Mouse (Mus musculus) cerebellum, postnatal 14 days (tissue): ENCODE measurements around the gene Tas2r116.

Source experiments
- DNase-seq, 2 experiments: peaks; one replicate each; pipeline ENCODE4 v3.0.0; 2021; ENCODE audit warnings: mixed read lengths in 2 of 2

The Tas2r116 gene

DNA sequence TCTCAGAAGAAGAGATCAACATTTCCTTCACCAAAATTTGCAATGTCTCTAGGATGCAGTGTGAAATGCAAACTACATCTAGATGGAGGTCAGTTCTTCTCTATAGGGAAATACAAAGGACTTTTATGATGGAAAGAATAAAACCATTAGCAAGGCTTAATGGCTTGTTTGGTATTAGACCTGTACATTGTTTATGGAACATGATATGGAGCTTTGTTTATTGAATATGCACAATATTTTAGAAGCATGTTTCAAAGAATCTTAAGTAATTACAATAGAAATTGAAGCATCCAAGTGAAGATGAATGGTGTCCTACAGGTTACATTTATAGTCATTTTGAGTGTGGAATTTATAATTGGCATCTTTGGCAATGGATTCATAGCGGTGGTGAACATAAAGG is at the start of gene Tas2r116:
Gene Tas2r116 (plus strand): TSS at position 301 of the 400 bp plus-strand sequence.
- DNase-seq = no peak

DNA sequence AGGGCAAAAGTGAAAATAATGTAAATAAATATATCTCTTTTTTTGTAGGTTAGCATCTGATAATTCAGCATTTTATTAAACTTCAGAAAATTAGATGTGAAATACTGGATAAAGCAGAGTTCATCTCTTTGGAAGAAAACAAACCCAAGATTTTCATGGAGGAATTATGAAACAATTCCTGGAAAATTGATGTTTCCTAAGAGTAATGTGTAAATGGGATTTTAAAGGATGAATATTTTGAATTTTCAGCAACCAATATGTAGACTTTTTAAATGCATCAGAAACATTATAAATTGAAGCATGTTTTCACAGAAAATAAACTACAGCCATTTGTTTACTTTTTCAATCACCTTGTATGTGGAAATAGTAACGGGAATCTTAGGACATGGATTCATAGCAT is 8.4 kb upstream of the Tas2r116 start, which contains the start of gene Tas2r123:
Gene Tas2r123 (plus strand): TSS at position 301 of the 400 bp plus-strand sequence.
- no peak for DNase-seq

DNA sequence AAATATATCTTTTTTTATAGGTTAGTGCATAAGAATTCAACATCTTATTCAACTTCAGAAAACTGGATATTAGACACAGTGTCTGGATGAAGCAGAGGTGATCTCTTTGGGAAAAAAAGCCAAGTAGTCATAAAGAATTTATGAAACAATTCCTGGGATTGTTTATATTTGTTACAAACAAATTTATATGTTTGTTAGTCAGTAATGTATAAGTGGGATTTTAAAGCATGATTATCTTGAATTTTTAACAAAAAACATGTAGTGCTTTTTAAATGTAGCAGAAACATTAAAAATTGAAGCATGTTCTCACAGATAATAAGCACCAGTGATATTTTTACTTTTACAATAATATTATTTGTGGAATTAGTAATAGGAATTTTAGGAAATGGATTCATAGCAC is 12.5 kb downstream of the Tas2r116 start, which contains the start of gene Tas2r110:
Gene Tas2r110 (plus strand): TSS at position 301 of the 400 bp plus-strand sequence.
- no peak for DNase-seq

DNA sequence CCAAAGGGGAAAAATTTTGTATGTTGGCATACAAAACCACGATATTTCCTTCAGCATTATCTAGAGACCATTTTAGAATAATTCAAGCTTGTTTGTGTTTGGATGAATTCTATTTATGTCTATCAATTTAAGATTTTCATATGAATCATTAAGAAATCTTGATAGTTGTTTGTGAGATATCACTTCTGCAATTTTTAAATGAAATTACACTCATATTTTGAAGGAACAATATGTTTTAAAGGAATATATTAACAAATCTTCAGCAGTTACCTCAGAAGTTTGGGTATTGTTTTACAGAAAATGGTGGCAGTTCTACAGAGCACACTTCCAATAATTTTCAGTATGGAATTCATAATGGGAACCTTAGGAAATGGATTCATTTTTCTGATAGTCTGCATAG is 37.5 kb downstream of the Tas2r116 start, which contains the start of gene Tas2r113:
Gene Tas2r113 (plus strand): TSS at position 301 of the 400 bp plus-strand sequence.
- no peak for DNase-seq
